Mouse (Mus musculus) layer of hippocampus, adult 18-20 months (tissue): ENCODE data around the gene Tsen34. TPM values are rescaled to one million over a fixed set of nuclear protein-coding genes. Genes with fewer than 3 reads are reported as not detected.
A peak's percentile ranks its signal among the peaks of the same experiment; 100 is the strongest.
"Not testable (repeated sequence)": the region's sequence is repeated elsewhere in the genome, so short reads cannot be mapped to it uniquely, and the experiment has no call there.

Source experiments
- DNase-seq, 2 experiments: peaks; one replicate each; pipeline ENCODE4 v3.0.0; 2022; ENCODE audit warnings: low spot score in 2 of 2
- microRNA-seq, 2 experiments: library from miRNA; unstranded; fragments of <30 nt; microRNA quantifications; one replicate each; pipeline ENCODE4 v1.2.0; 2021
- total RNA-seq, 2 experiments: library from RNA; stranded (reverse); gene quantifications; 2 replicates each; pipeline ENCODE4 v1.2.3; 2021

The Tsen34 gene
- total RNA-seq, 2 experiments from 2014 or later: 79.6 to 89.9 TPM

DNA sequence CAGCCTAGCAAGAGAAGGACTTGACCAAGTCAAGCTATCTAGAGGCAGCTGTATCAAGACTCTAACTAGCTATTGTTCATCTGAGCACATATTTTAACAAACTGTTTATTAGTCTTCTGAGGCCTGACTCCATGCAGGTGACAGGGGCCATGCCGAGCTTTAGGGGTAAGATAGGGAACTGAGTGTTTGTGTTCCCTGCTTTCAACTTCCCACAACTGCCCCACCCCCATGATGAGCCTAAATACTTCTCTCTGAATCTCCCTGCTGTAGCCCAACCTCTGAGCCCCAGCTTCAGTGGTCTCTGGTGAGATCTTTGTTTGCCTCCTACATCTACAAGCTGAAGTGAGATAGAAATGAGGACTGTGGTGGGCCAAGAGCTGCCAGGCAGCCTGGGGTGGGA, 22.6 kb downstream of the Tsen34 start:
- no peak for DNase-seq

DNA sequence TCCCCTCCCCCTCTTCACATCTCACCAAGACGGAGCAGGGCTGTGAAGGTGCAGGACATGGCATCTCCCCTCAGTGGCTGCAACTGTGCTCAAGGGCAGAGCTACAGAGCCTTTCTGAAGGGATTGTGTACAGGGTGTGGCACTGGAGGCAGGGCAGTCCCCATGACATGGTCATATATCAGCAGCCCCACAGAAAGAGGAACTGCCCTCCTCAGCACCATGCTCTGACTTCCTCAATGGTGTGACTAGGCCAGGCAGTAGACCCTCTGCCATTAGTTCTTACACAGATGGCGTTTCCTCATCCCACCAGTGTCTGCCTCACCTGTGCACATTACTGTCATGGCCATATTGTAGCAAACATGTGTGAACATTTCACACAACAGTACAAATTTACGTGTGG, 27.6 kb downstream of the Tsen34 start, which contains the start of gene Pirb:
Gene Pirb (minus strand): TSS at position 124 of the 400 bp plus-strand sequence.
- peak in 1 of 2 experiments; percentile 0 for DNase-seq

DNA sequence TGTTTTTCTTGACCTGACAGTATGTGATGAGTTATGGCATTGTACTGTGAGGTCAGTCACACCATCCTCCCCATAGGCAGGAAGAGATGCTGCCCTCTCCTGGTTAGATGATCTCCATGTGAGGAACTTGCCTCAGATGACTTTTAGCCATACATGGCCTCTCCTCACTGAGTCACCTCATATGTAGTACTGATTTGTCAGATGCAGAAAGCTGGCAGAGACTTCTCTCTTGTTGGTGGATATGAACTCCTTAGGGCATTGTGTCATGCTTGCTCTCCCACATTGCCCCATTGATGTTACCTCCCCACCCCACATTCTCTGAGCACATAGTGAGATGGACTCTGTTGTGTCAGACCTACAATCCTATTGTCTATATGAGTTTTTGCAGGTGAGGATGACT, 32.8 kb downstream of the Tsen34 start:
- DNase-seq: not testable (repeated sequence)

DNA sequence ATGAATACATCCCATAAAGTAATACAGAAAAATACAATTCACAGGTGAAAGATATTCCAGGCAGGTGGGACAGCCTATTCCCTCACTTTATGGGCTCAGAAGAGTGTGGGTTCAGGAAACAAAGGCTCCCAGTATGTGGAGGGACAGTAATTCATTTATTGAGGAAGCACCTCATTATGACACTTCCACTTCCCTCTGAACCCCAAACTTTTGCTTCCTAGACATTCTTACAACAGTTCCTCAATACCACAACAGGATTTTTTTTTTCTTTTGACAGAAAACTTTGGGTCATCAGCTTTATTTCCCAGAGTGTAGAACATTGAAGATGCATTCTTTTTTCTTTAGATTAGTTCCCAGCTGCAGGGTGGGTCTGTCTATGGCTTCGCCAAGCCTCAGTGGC, 40.0 kb downstream of the Tsen34 start:
- not testable (repeated sequence) for DNase-seq

Small RNAs within 50 kb of the gene (microRNA-seq; reads per million reads assigned to microRNA genes)
- gene Mir3572: 3.0 to 5.9 reads per million in 2 experiments

Other genes starting within 250 kb of the Tsen34 start
- not detected for gene Tarm1, start 190.2 kb upstream of the Tsen34 start, total RNA-seq
- gene Oscar, start 76.7 kb upstream of the Tsen34 start, total RNA-seq: 1 to 10 TPM; 1.0 to 1.1 TPM
- 100 to 1,000 TPM; 549 to 603 TPM for gene Ndufa3, start 75.5 kb upstream of the Tsen34 start, total RNA-seq
- 10 to 100 TPM; 39.2 to 44.2 TPM for gene Tfpt, start 62.9 kb upstream of the Tsen34 start, total RNA-seq
- 10 to 100 TPM; 49.7 to 55.4 TPM for gene Prpf31, start 62.9 kb upstream of the Tsen34 start, total RNA-seq
- 10 to 100 TPM; 59.1 to 60.6 TPM for gene Cnot3, start 47.6 kb upstream of the Tsen34 start, total RNA-seq
- 1 to 10 TPM; 5.8 to 6.6 TPM for gene Leng1, start 27.0 kb upstream of the Tsen34 start, total RNA-seq
- 1 to 10 TPM; 5.6 to 6.2 TPM for gene Tmc4, start 15.3 kb upstream of the Tsen34 start, total RNA-seq
- 100 to 1,000 TPM; 167 to 184 TPM for gene Mboat7, start 660 bp downstream of the Tsen34 start, total RNA-seq
- 100 to 1,000 TPM; 390 to 414 TPM for gene Rps9, start 11.1 kb downstream of the Tsen34 start, total RNA-seq
- gene Pirb, start 27.5 kb downstream of the Tsen34 start, total RNA-seq: under 1 TPM in 1 of 2 experiments, not detected in 1; 0.15 TPM
- gene Gm15448, start 132.8 kb downstream of the Tsen34 start, total RNA-seq: not detected
- not detected for gene Pira2, start 152.2 kb downstream of the Tsen34 start, total RNA-seq
- gene Gm14548, start 205.3 kb downstream of the Tsen34 start, total RNA-seq: not detected
- not detected for gene Lilra6, start 222.6 kb downstream of the Tsen34 start, total RNA-seq